In the genomic region with DNA sequence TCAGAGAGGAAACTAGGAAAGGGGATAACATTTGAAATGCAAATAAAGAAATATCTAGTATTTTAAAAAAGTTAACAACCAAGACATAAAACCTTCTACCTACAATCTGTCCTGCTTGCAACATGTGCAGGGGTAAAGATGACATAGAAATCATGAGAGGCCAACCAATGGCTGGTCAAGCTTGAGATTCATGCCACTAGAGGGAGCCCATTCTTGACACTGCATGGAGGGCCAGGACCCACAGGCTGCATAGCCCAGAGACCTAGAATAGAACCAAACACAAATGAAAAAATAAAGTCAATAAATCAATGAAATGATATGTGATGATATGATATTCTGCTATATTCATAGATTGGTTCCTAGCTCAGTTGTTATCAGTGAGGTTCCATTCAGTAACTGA, we compare ENCODE assay signal across 9 mouse cellular contexts.
DNase-seq lines count a peak whose midpoint lies in the region; TF ChIP-seq lines count a peak whose summit lies in the region.
"Had no signal": no experiment of that assay in that cellular context is flagged by ENCODE, and none has a peak within 500 bp of the region (broad histone marks: within the 10 kb centered on the region; RNA-seq: fewer than 3 reads in every experiment).

No protein-coding gene starts in this region.

- TF ChIP-seq CTCF in layer of hippocampus, adult 2 months (conservative IDR thresholded peaks at IDR 0.05): peak; percentile 72

- no peak for DNase-seq in layer of hippocampus, adult 2 months (ENCODE audit: low spot score in 2 of 2)
- DNase-seq in layer of hippocampus, adult 18-20 months (ENCODE audit: low spot score in 2 of 2): no peak
- DNase-seq in NIH3T3 (ENCODE audit: low read depth): peak; percentile 48
- peak; percentile 14 for DNase-seq in cerebellum, adult 8-10 months
- DNase-seq in kidney, postnatal 4 days: peak; percentile 13 to 32
- no peak for DNase-seq in urinary bladder, postnatal 25 days (ENCODE audit: low spot score)
- DNase-seq in urinary bladder, postnatal 36 days (ENCODE audit: low spot score in 2 of 2): no peak
- DNase-seq: right cerebral cortex, postnatal 25 days had no signal

- no peak overlapping the region for H3K4me3 ChIP-seq in layer of hippocampus, adult 2 months
- H3K4me3 ChIP-seq: liver, embryonic 15.5 days had no signal

- H3K27ac ChIP-seq in layer of hippocampus, adult 2 months: no peak overlapping the region
- H3K27ac ChIP-seq: liver, embryonic 15.5 days had no signal

Comparison
In these comparisons a context has a peak if more than half of its experiments do, and no peak if none do; other contexts are left out.
1. DNase-seq: peak in NIH3T3 (single experiment), cerebellum, adult 8-10 months (single experiment) and kidney, postnatal 4 days (2 of 2); none in layer of hippocampus, adult 2 months (0 of 2), layer of hippocampus, adult 18-20 months (0 of 2), urinary bladder, postnatal 25 days (single experiment) and urinary bladder, postnatal 36 days (0 of 2).